14 mouse cellular contexts compared by ENCODE assay signal in the genomic region with DNA sequence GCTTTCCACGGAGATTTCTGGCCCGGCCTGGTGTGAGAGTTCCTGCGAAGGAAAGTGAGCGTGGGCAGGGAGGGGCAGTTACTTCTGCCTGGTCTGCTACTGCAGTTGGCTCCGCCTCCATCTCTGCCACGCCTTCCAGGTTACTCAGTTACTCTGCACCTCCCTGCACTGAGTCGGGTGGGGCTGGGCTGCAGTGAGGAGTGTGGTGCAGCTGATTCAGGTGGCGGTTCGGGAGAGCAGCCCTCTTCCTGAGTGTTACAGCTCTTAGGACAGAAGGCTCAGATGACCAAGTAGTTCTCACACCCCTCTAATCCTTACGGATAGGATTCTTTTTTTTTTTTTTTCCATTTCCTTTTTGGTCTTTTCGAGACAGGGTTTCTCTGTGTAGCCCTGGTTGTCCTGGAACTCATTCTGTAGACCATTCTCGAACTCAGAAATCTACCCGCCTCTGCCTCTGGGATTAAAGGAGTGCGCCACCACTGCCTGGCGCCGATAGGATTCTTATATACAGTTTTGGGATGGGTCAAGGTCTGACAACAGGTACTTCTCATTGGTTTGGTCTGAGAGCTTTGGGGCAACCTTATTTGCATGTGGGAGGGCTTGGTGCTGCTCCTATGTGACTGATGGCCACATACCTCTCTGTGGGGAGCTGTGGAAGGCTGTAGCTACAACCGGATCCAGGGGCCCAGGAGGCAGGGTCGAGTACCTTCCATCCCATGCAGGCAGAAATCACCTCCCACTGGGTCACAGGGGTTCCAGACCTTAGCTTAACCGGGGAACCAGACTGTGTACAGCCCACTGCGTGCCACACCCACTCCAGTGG. TPM values are rescaled to one million over a fixed set of nuclear protein-coding genes. Genes with fewer than 3 reads are reported as not detected.
DNase-seq lines count a peak whose midpoint lies in the region; ATAC-seq and TF ChIP-seq lines count a peak whose summit lies in the region.
"Had no signal": no experiment of that assay in that cellular context is flagged by ENCODE, and none has a peak within 500 bp of the region (broad histone marks: within the 10 kb centered on the region; RNA-seq: fewer than 3 reads in every experiment).

No protein-coding gene starts in this region.

- DNase-seq in kidney, adult 2 months: peak; percentile 82
- DNase-seq in kidney, postnatal 4 days: no peak
- DNase-seq in R1 (ENCODE audit: low read depth, low spot score): peak; percentile 87
- peak; percentile 86 for DNase-seq in liver, adult 2 months (ENCODE audit: extremely low read depth, low read depth, low spot score)
- DNase-seq in adrenal gland, postnatal 14 days: no peak
- no peak for DNase-seq in limb, embryonic 10.5 days (ENCODE audit: low spot score)
- DNase-seq in thymus, postnatal 36 days: no peak
- DNase-seq: cerebellum, adult 8-10 months; heart, adult 11 months; layer of hippocampus, postnatal 36 days had no signal

- H3K9ac ChIP-seq in liver, adult 2 months (ENCODE audit: low read depth, low read length): peak overlapping the region; percentile 23; the same call in 1 of the 2 replicates
- H3K9ac ChIP-seq in stomach, embryonic 15.5 days: no peak overlapping the region
- H3K9ac ChIP-seq: forebrain, embryonic 15.5 days; hindbrain, embryonic 15.5 days; limb, embryonic 15.5 days had no signal

- no peak overlapping the region for H3K4me2 ChIP-seq in stomach, embryonic 15.5 days
- H3K4me2 ChIP-seq: forebrain, embryonic 15.5 days; hindbrain, embryonic 15.5 days; limb, embryonic 15.5 days had no signal

- no peak overlapping the region for H3K4me3 ChIP-seq in kidney, adult 2 months (ENCODE audit: insufficient read depth, low read depth, low read length)
- peak overlapping the region; percentile 4; the same call in 1 of the 2 replicates for H3K4me3 ChIP-seq in liver, adult 2 months (ENCODE audit: insufficient read depth, low read depth, low read length)
- no peak overlapping the region for H3K4me3 ChIP-seq in stomach, embryonic 15.5 days (replicated peaks)
- H3K4me3 ChIP-seq in limb, embryonic 10.5 days: no peak overlapping the region
- H3K4me3 ChIP-seq: forebrain, embryonic 15.5 days; hindbrain, embryonic 15.5 days; limb, embryonic 15.5 days had no signal

- no peaks in the 10 kb centered on the region for H3K36me3 ChIP-seq in kidney, adult 2 months (ENCODE audit: control insufficient read depth, insufficient read depth, low read length)
- no peaks in the 10 kb centered on the region for H3K36me3 ChIP-seq in liver, adult 2 months (ENCODE audit: control insufficient read depth, insufficient read depth, low read length)
- no peaks in the 10 kb centered on the region for H3K36me3 ChIP-seq in stomach, embryonic 15.5 days
- no peaks in the 10 kb centered on the region for H3K36me3 ChIP-seq in limb, embryonic 10.5 days
- H3K36me3 ChIP-seq: forebrain, embryonic 15.5 days; hindbrain, embryonic 15.5 days; limb, embryonic 15.5 days had no signal

- H3K4me1 ChIP-seq in kidney, adult 2 months (ENCODE audit: control insufficient read depth, insufficient read depth, low read length): peaks cover 7% of the 10 kb centered on the region; the same call in 1 of the 2 replicates
- H3K4me1 ChIP-seq in liver, adult 2 months (ENCODE audit: control insufficient read depth, insufficient read depth, low read length): no peaks in the 10 kb centered on the region
- no peaks in the 10 kb centered on the region for H3K4me1 ChIP-seq in stomach, embryonic 15.5 days
- no peaks in the 10 kb centered on the region for H3K4me1 ChIP-seq in limb, embryonic 10.5 days
- H3K4me1 ChIP-seq: forebrain, embryonic 15.5 days; hindbrain, embryonic 15.5 days; limb, embryonic 15.5 days had no signal

- H3K27ac ChIP-seq in kidney, adult 2 months (ENCODE audit: insufficient read depth, low read depth, low read length): peak overlapping the region; percentile 78
- H3K27ac ChIP-seq in liver, adult 2 months (replicated peaks; ENCODE audit: insufficient read depth, low read depth, low read length): peak overlapping the region; percentile 72
- H3K27ac ChIP-seq in stomach, embryonic 15.5 days: no peak overlapping the region
- no peak overlapping the region for H3K27ac ChIP-seq in limb, embryonic 10.5 days
- H3K27ac ChIP-seq: forebrain, embryonic 15.5 days; hindbrain, embryonic 15.5 days; limb, embryonic 15.5 days had no signal

- WGBS in kidney, adult 2 months: 56% methylated on average over 20 of the region's 20 CpGs
- WGBS in liver, adult 2 months: 33% methylated on average over 20 of the region's 20 CpGs
- 67% methylated on average over 20 of the region's 20 CpGs for WGBS in stomach, embryonic 15.5 days
- 76% methylated on average over 20 of the region's 20 CpGs for WGBS in limb, embryonic 10.5 days

- no peaks in the 10 kb centered on the region for H3K27me3 ChIP-seq in kidney, adult 2 months (replicated peaks; ENCODE audit: control insufficient read depth, insufficient read depth, low read length)
- H3K27me3 ChIP-seq in liver, adult 2 months (ENCODE audit: control insufficient read depth, insufficient read depth, low read length): no peaks in the 10 kb centered on the region
- H3K27me3 ChIP-seq in stomach, embryonic 15.5 days (replicated peaks): no peaks in the 10 kb centered on the region
- no peaks in the 10 kb centered on the region for H3K27me3 ChIP-seq in limb, embryonic 10.5 days (ENCODE audit: low read depth, poor library complexity, severe bottlenecking)
- H3K27me3 ChIP-seq: forebrain, embryonic 15.5 days; hindbrain, embryonic 15.5 days; limb, embryonic 15.5 days had no signal

- TF ChIP-seq POLR2A in kidney, adult 2 months (IDR thresholded peaks at IDR 0.05; ENCODE audit: low read depth, low read length): no peak
- peak; percentile 74 for TF ChIP-seq POLR2A in liver, adult 2 months (IDR thresholded peaks at IDR 0.05; ENCODE audit: extremely low read depth, insufficient read depth, low read length)

- ATAC-seq in stomach, embryonic 15.5 days (ENCODE audit: insufficient read depth, low FRiP score, low read depth): peak; percentile 68; the same call in 1 of the 2 replicates
- ATAC-seq: forebrain, embryonic 15.5 days had no signal

- no peaks in the 10 kb centered on the region for H3K79me2 ChIP-seq in liver, adult 2 months (ENCODE audit: control insufficient read depth, insufficient read depth, low read length)

- no peaks in the 10 kb centered on the region for H3K9me3 ChIP-seq in stomach, embryonic 15.5 days
- H3K9me3 ChIP-seq in limb, embryonic 10.5 days (replicated peaks): peaks cover 8% of the 10 kb centered on the region; the same call in 1 of the 2 replicates
- H3K9me3 ChIP-seq: forebrain, embryonic 15.5 days; hindbrain, embryonic 15.5 days; limb, embryonic 15.5 days had no signal

- TF ChIP-seq CTCF in kidney, adult 2 months (conservative IDR thresholded peaks at IDR 0.05; ENCODE audit: insufficient read depth, insufficient read length, low read depth, low read length): no peak
- no peak for TF ChIP-seq CTCF in liver, adult 2 months (IDR thresholded peaks at IDR 0.05; ENCODE audit: low read depth, low read length)

RNA-seq across cellular contexts. Expression of a gene that starts 7.0 kb away (rescaled TPM):
- 71.4 and 76.5 TPM in 2 replicates for polyA plus RNA-seq in kidney, adult 2 months (2012; rRNA removed)
- 21.6 and 23.0 TPM in 2 replicates for total RNA-seq in liver, adult 2 months (2014; rRNA removed)
- 45.8 and 53.0 TPM in 2 replicates for polyA plus RNA-seq in liver, adult 2 months (2012; rRNA removed)
- polyA plus RNA-seq in stomach, embryonic 15.5 days (2015; fragmentation: Nextera tagmentation; extraction: Ambion mirVana): 88.6 and 97.2 TPM in 2 replicates
- total RNA-seq in adrenal gland, postnatal 14 days (2021): 47.7 and 51.8 TPM in 2 replicates
- 47.1 and 47.3 TPM in 2 replicates for polyA plus RNA-seq in limb, embryonic 10.5 days (2016; fragmentation: Nextera tagmentation; extraction: Ambion mirVana)

RNA-seq across cellular contexts. Expression of a gene that starts 14.1 kb away (rescaled TPM):
- 166 and 178 TPM in 2 replicates for polyA plus RNA-seq in kidney, adult 2 months (2012; rRNA removed)
- total RNA-seq in liver, adult 2 months (2014; rRNA removed): 93.6 and 123 TPM in 2 replicates
- polyA plus RNA-seq in liver, adult 2 months (2012; rRNA removed): 200 and 211 TPM in 2 replicates
- polyA plus RNA-seq in stomach, embryonic 15.5 days (2015; fragmentation: Nextera tagmentation; extraction: Ambion mirVana): 29.4 and 38.3 TPM in 2 replicates
- total RNA-seq in adrenal gland, postnatal 14 days (2021): 30.3 and 39.2 TPM in 2 replicates
- 16.7 and 22.9 TPM in 2 replicates for polyA plus RNA-seq in limb, embryonic 10.5 days (2016; fragmentation: Nextera tagmentation; extraction: Ambion mirVana)

RNA-seq across cellular contexts. Expression of a gene that starts 32.7 kb away (rescaled TPM):
- 163 and 174 TPM in 2 replicates for polyA plus RNA-seq in kidney, adult 2 months (2012; rRNA removed)
- total RNA-seq in liver, adult 2 months (2014; rRNA removed): 46.2 and 56.8 TPM in 2 replicates
- polyA plus RNA-seq in liver, adult 2 months (2012; rRNA removed): 106 and 108 TPM in 2 replicates
- 163 and 165 TPM in 2 replicates for polyA plus RNA-seq in stomach, embryonic 15.5 days (2015; fragmentation: Nextera tagmentation; extraction: Ambion mirVana)
- total RNA-seq in adrenal gland, postnatal 14 days (2021): 66.9 and 74.2 TPM in 2 replicates
- 233 and 257 TPM in 2 replicates for polyA plus RNA-seq in limb, embryonic 10.5 days (2016; fragmentation: Nextera tagmentation; extraction: Ambion mirVana)

RNA-seq across cellular contexts. Expression of a gene that starts 38.3 kb away (rescaled TPM):
- polyA plus RNA-seq in kidney, adult 2 months (2012; rRNA removed): not detected in 2 replicates
- 0.09 and 0.20 TPM in 2 replicates for total RNA-seq in liver, adult 2 months (2014; rRNA removed)
- polyA plus RNA-seq in liver, adult 2 months (2012; rRNA removed): 0.07 TPM in 1 of 2 replicates, not detected in the other
- polyA plus RNA-seq in stomach, embryonic 15.5 days (2015; fragmentation: Nextera tagmentation; extraction: Ambion mirVana): 1.7 and 1.9 TPM in 2 replicates
- 1.2 and 2.0 TPM in 2 replicates for total RNA-seq in adrenal gland, postnatal 14 days (2021)
- polyA plus RNA-seq in limb, embryonic 10.5 days (2016; fragmentation: Nextera tagmentation; extraction: Ambion mirVana): 0.10 and 0.18 TPM in 2 replicates

RNA-seq across cellular contexts. Expression of a gene that starts 50.6 kb away (rescaled TPM):
- polyA plus RNA-seq in kidney, adult 2 months (2012; rRNA removed): 2.8 and 12.0 TPM in 2 replicates
- total RNA-seq in liver, adult 2 months (2014; rRNA removed): 0.28 and 1.0 TPM in 2 replicates
- polyA plus RNA-seq in liver, adult 2 months (2012; rRNA removed): 0.22 and 0.36 TPM in 2 replicates
- polyA plus RNA-seq in stomach, embryonic 15.5 days (2015; fragmentation: Nextera tagmentation; extraction: Ambion mirVana): 403 and 444 TPM in 2 replicates
- 0.56 and 7.1 TPM in 2 replicates for total RNA-seq in adrenal gland, postnatal 14 days (2021)
- polyA plus RNA-seq in limb, embryonic 10.5 days (2016; fragmentation: Nextera tagmentation; extraction: Ambion mirVana): 0.89 and 2.4 TPM in 2 replicates

Comparison
In these comparisons a context has a peak if more than half of its experiments do, and no peak if none do; other contexts are left out.
1. DNase-seq: peak in kidney, adult 2 months (single experiment), R1 (single experiment) and liver, adult 2 months (single experiment); none in kidney, postnatal 4 days (0 of 2), adrenal gland, postnatal 14 days (single experiment), limb, embryonic 10.5 days (single experiment) and thymus, postnatal 36 days (0 of 2).
2. H3K27ac ChIP-seq: peak in kidney, adult 2 months (single experiment) and liver, adult 2 months (single experiment); none in stomach, embryonic 15.5 days (single experiment) and limb, embryonic 10.5 days (single experiment).